Mouse (Mus musculus): ENCODE measurements around the gene Prkcq.

- TF ChIP-seq CTCF (IDR thresholded peaks at IDR 0.05; ENCODE audit: low read depth, low read length) (no peak), POLR2A (IDR thresholded peaks at IDR 0.05; ENCODE audit: extremely low read depth, insufficient read depth, low read length) (no peak)
Measured at GRCm38 (mm10) chr2:11199624-11200023, 27.7 kb downstream of the Prkcq start.
